8 mouse cellular contexts compared by ENCODE assay signal in the genomic region with DNA sequence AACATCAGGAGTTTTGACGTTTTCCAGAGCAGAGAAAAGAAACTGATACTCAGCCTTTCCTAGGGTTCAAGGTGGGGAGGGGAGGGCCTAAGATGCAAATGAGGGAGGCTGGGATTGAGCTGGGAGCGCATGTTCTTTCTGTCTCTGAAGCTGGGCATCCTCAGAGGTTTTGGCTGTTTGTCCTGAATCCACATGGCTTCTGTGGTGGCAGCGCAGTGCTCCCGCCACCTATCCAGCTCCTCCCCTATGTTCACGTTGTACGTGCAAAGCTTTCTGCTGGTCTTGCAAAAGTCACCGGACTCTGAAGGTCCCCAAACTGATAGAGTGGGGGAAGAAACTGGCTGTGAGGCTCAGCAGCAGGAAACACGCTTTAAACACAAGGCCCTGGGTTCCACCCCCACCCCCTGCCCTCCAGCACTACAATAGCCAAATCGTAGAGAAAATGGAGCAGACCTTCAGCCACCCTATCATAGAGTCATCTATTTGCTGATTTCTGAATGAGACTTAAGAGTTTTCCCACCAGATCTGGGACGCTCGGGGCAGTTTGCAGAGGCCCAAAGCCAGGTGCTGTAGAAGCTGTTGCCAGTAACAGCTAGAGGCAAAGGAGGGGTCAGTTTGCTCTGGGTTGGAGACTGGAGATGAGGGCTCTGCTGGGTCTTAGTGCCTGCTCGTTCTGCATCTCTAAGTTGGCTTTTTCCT. TPM values are rescaled to one million over a fixed set of nuclear protein-coding genes. Genes with fewer than 3 reads are reported as not detected.
A peak's percentile ranks its signal among the peaks of the same experiment; 100 is the strongest.
DNase-seq lines count a peak whose midpoint lies in the region; ATAC-seq and TF ChIP-seq lines count a peak whose summit lies in the region.

No protein-coding gene starts in this region.

- no peak for TF ChIP-seq CTCF in bone marrow macrophage, adult 2 months (IDR thresholded peaks at IDR 0.05; ENCODE audit: low read depth, low read length)

- H3K4me2 ChIP-seq in forebrain, embryonic 11.5 days (ENCODE audit: low read depth, low read length, severe bottlenecking) = peak overlapping the region; percentile 52

- no peaks in the 10 kb centered on the region for H3K9me3 ChIP-seq in forebrain, embryonic 11.5 days (ENCODE audit: control insufficient read depth, low read length)
- no peaks in the 10 kb centered on the region for H3K9me3 ChIP-seq in hindbrain, embryonic 10.5 days

- no peaks in the 10 kb centered on the region for H3K27me3 ChIP-seq in forebrain, embryonic 11.5 days (ENCODE audit: control insufficient read depth, insufficient read depth, low read length)
- H3K27me3 ChIP-seq in hindbrain, embryonic 10.5 days (ENCODE audit: insufficient read depth, poor library complexity, severe bottlenecking) = peaks cover 5% of the 10 kb centered on the region; the same call in 1 of the 2 replicates

- 0 out of 2 replicates have a peak overlapping the region, but pooled peaks have one; percentile 13 for H3K4me3 ChIP-seq in bone marrow macrophage, adult 2 months (ENCODE audit: insufficient read depth, low read length)
- H3K4me3 ChIP-seq in forebrain, embryonic 11.5 days (ENCODE audit: low read depth, low read length) = peak overlapping the region; percentile 19; the same call in 1 of the 2 replicates
- peak overlapping the region; percentile 49 for H3K4me3 ChIP-seq in hindbrain, embryonic 10.5 days

- no peak for TF ChIP-seq POLR2A in bone marrow macrophage, adult 2 months (IDR thresholded peaks at IDR 0.05; ENCODE audit: borderline replicate concordance, low read depth, low read length)

- no peak overlapping the region for H3K27ac ChIP-seq in bone marrow macrophage, adult 2 months (ENCODE audit: insufficient read depth, low read depth, low read length)
- peak overlapping the region; percentile 31; the same call in 1 of the 2 replicates for H3K27ac ChIP-seq in forebrain, embryonic 11.5 days (ENCODE audit: low read depth, low read length)
- H3K27ac ChIP-seq in hindbrain, embryonic 10.5 days = peak overlapping the region; percentile 92

- H3K36me3 ChIP-seq in forebrain, embryonic 11.5 days (ENCODE audit: control insufficient read depth, insufficient read depth, low read length) = no peaks in the 10 kb centered on the region
- H3K36me3 ChIP-seq in hindbrain, embryonic 10.5 days = no peaks in the 10 kb centered on the region

- peak; percentile 82 for ATAC-seq in forebrain, embryonic 11.5 days (replicated peaks; ENCODE audit: low FRiP score)

- 0 out of 2 replicates have a peak, but pooled peaks cover 2% of the 10 kb centered on the region for H3K4me1 ChIP-seq in bone marrow macrophage, adult 2 months (ENCODE audit: control insufficient read depth, insufficient read depth, low read length)
- H3K4me1 ChIP-seq in forebrain, embryonic 11.5 days (replicated peaks; ENCODE audit: control insufficient read depth, insufficient read depth, low read length) = peaks cover 6% of the 10 kb centered on the region; the same call in 1 of the 2 replicates
- peaks cover 23% of the 10 kb centered on the region for H3K4me1 ChIP-seq in hindbrain, embryonic 10.5 days (replicated peaks)

- DNase-seq in ES-CJ7 (ENCODE audit: low read depth, low spot score) (peak; percentile 70), adipocyte (ENCODE audit: low spot score) (no peak)
- peak; percentile 65 for DNase-seq in forebrain, embryonic 11.5 days (ENCODE audit: low spot score)
- DNase-seq in hindbrain, embryonic 10.5 days (ENCODE audit: low spot score) = peak; percentile 69
- DNase-seq in layer of hippocampus, postnatal 10 days (ENCODE audit: low spot score in 2 of 2) = peak; percentile 34 to 36
- DNase-seq in lung, postnatal 14 days = peak; percentile 44
- peak; percentile 30 to 45 for DNase-seq in right cerebral cortex, postnatal 36 days (ENCODE audit: low spot score in 2 of 2)

- H3K9ac ChIP-seq in forebrain, embryonic 11.5 days (ENCODE audit: low read length) = peak overlapping the region; percentile 51

- 2% methylated on average over 12 of the region's 12 CpGs for WGBS in forebrain, embryonic 11.5 days
- WGBS in hindbrain, embryonic 10.5 days = 2% methylated on average over 12 of the region's 12 CpGs

RNA-seq across cellular contexts. Expression of gene Serp2, which starts 42.0 kb away (rescaled TPM):
- polyA plus RNA-seq in bone marrow macrophage, adult 2 months (2012; ENCODE audit: insufficient read depth, insufficient read length, missing spikeins) = not detected in 2 replicates
- 29.3 and 33.3 TPM in 2 replicates for polyA plus RNA-seq in forebrain, embryonic 11.5 days (2014; fragmentation: Nextera tagmentation; extraction: Ambion mirVana)
- 26.3 and 43.3 TPM in 2 replicates for polyA plus RNA-seq in hindbrain, embryonic 10.5 days (2016; fragmentation: Nextera tagmentation; extraction: Ambion mirVana)
- 100 to 1,000 TPM; 150 to 175 TPM for total RNA-seq in layer of hippocampus, postnatal 10 days (2021)

Comparison
In these comparisons a context has a peak if more than half of its experiments do, and no peak if none do; other contexts are left out.
1. RNA of gene Serp2, which starts 42.0 kb away (polyA plus RNA-seq): 26.3 to 43.3 TPM in hindbrain, embryonic 10.5 days and 29.3 to 33.3 TPM in forebrain, embryonic 11.5 days; not detected in bone marrow macrophage, adult 2 months; every median in the first group is over 10 times any median in the second.
2. Peak in every context shown above with its lines, with median percentiles within 50 percentile points of each other: H3K4me3 ChIP-seq.